Mouse (Mus musculus) hindbrain, embryonic 14.5 days (tissue): ENCODE results near the gene Afap1l2. TPM values are rescaled to one million over a fixed set of nuclear protein-coding genes. Genes with fewer than 3 reads are reported as not detected.

Experiments
- ATAC-seq: fragments of 200-750 bp; cut with Nextera tagmentation; 2 replicates; pipeline ENCODE4 v1.8.0; 2017; ENCODE audit warnings: moderate number of reproducible peaks, mild to moderate bottlenecking, moderate TSS enrichment, moderate library complexity; ENCODE audit not compliant: low FRiP score
- DNase-seq: peaks from one replicate; pipeline ENCODE4 v3.0.0-alpha.2; 2015; ENCODE audit warnings: low spot score
- H3K27ac ChIP-seq: fragments of 300-500 bp; sonication (generic); 2 replicates; pipeline ENCODE4 v1.5.1; 2014; ENCODE audit warnings: mild to moderate bottlenecking, moderate library complexity
- H3K27me3 ChIP-seq: fragments of 300-500 bp; sonication (generic); 2 replicates; pipeline ENCODE4 v1.6.1; 2014; ENCODE audit warnings: mild to moderate bottlenecking, low read length, mixed read lengths; ENCODE audit not compliant: control insufficient read depth, insufficient read depth
- H3K36me3 ChIP-seq: fragments of 300-500 bp; sonication (generic); replicated peaks from 2 replicates; pipeline ENCODE4 v1.6.1; 2014; ENCODE audit not compliant: control insufficient read depth, insufficient read depth
- H3K4me1 ChIP-seq: fragments of 300-500 bp; sonication (generic); replicated peaks from 2 replicates; pipeline ENCODE4 v1.6.1; 2014; ENCODE audit warnings: antibody characterized with exemption, low read length, mixed read lengths; ENCODE audit not compliant: control insufficient read depth, insufficient read depth
- H3K4me2 ChIP-seq: fragments of 300-500 bp; sonication (generic); replicated peaks from 2 replicates; pipeline ENCODE4 v1.6.1; 2014; ENCODE audit warnings: mild to moderate bottlenecking, moderate library complexity
- H3K4me3 ChIP-seq: fragments of 300-500 bp; sonication (generic); replicated peaks from 2 replicates; pipeline ENCODE4 v1.5.1; 2014; ENCODE audit warnings: mild to moderate bottlenecking, low read length
- H3K9ac ChIP-seq: fragments of 300-500 bp; sonication (generic); 2 replicates; pipeline ENCODE4 v1.6.1; 2014
- H3K9me3 ChIP-seq: fragments of 300-500 bp; sonication (generic); 2 replicates; pipeline ENCODE4 v1.6.1; 2016; ENCODE audit warnings: low read length; ENCODE audit not compliant: control insufficient read depth
- WGBS: fragments of 180-500 bp; shearing (Covaris S2); extraction: QIAGEN DNeasy Blood & Tissue Kit; methylation state at CpG from one replicate; pipeline ENCODE4 v1.1.7; 2014; 5-methylcytosine and 5-hydroxymethylcytosine counted together
- polyA plus RNA-seq: library from polyadenylated mRNA; unstranded; fragments of >200 nt; fragmentation: Nextera tagmentation; extraction: Ambion mirVana; gene quantifications from 2 replicates; pipeline ENCODE4 v1.2.1, GENCODE M21; 2014

Gene Afap1l2
- polyA plus RNA-seq, 1 experiment from 2014 or later = 13.7 TPM

GRCm38 (mm10) chr19:56873816-56874600 is 134.0 kb downstream of the Afap1l2 start, which contains the start of gene Vwa2:
Gene Vwa2 (plus strand): TSS chr19:56874249.
- H3K4me1 ChIP-seq = peaks cover 9% of the 10 kb centered on the region; the same call in 1 of the 2 replicates
- H3K27me3 ChIP-seq = peaks cover 52% of the 10 kb centered on the region
- H3K9ac ChIP-seq = peak within 1 kb of the TSS; percentile 59
- no peaks in the 10 kb centered on the region for H3K9me3 ChIP-seq
- H3K27ac ChIP-seq = no peak within 1 kb of the TSS
- no peak for ATAC-seq
- H3K4me2 ChIP-seq = peak within 1 kb of the TSS; percentile 98
- 3% methylated on average over 69 of the region's 71 CpGs for WGBS
- H3K4me3 ChIP-seq = peak within 1 kb of the TSS; percentile 46
- no peak for DNase-seq
- H3K36me3 ChIP-seq = no peaks in the 10 kb centered on the region

- ATAC-seq (no peak), DNase-seq (no peak)
- peaks cover 10% of the 10 kb centered on the region for H3K27me3 ChIP-seq
- 76% methylated on average over 4 of the region's 4 CpGs for WGBS
- no peak overlapping the region for H3K4me3 ChIP-seq
- no peaks in the 10 kb centered on the region for H3K9me3 ChIP-seq
- no peak overlapping the region for H3K9ac ChIP-seq
- no peak overlapping the region for H3K4me2 ChIP-seq
- H3K36me3 ChIP-seq = no peaks in the 10 kb centered on the region
- H3K4me1 ChIP-seq = no peaks in the 10 kb centered on the region
- H3K27ac ChIP-seq = no peak overlapping the region
Observed at GRCm38 (mm10) chr19:56867701-56868100, 140.3 kb downstream of the Afap1l2 start.

Other genes starting within 250 kb of the Afap1l2 start
- gene Ccdc186, start 186.0 kb downstream of the Afap1l2 start, polyA plus RNA-seq = 24.3 and 27.2 TPM in 2 replicates
- gene Tdrd1, start 182.0 kb downstream of the Afap1l2 start, polyA plus RNA-seq = 1.1 and 1.3 TPM in 2 replicates
- gene Vwa2, start 134.0 kb downstream of the Afap1l2 start, polyA plus RNA-seq = 0.40 and 0.51 TPM in 2 replicates